Mouse (Mus musculus): ENCODE results near the gene Gm49395. TPM values are rescaled to one million over a fixed set of nuclear protein-coding genes. Genes with fewer than 3 reads are reported as not detected.

Gm49395 gene
- polyA plus RNA-seq, 1 experiment from 2014 or later = 7.1 TPM

- 48% methylated on average over 7 of the region's 7 CpGs for WGBS
- Histone ChIP-seq H3K4me2 (no peak overlapping the region), H3K4me3 (replicated peaks) (no peak overlapping the region), H3K36me3 (no peaks in the 10 kb centered on the region), H3K9me3 (no peaks in the 10 kb centered on the region), H3K27ac (no peak overlapping the region), H3K9ac (no peak overlapping the region), H3K27me3 (replicated peaks) (no peaks in the 10 kb centered on the region), H3K4me1 (no peaks in the 10 kb centered on the region; the same call in 1 of the 2 replicates)
- no peak for ATAC-seq (ENCODE audit: insufficient read depth, low FRiP score, low read depth)
Observed at GRCm38 (mm10) chr13:115003444-115004053, 98.2 kb downstream of the Gm49395 start.

GRCm38 (mm10) chr13:115002837-115003236 lies 98.9 kb downstream of the Gm49395 start:
- ATAC-seq (ENCODE audit: insufficient read depth, low FRiP score, low read depth) = no peak
- H3K9ac ChIP-seq = no peak overlapping the region
- 67% methylated on average over 3 of the region's 3 CpGs for WGBS

GRCm38 (mm10) chr13:115002155-115002554 lies 99.6 kb downstream of the Gm49395 start:
- WGBS = 82% methylated on average over 5 of the region's 5 CpGs
- Histone ChIP-seq H3K36me3 (no peaks in the 10 kb centered on the region), H3K4me2 (no peak overlapping the region), H3K9me3 (no peaks in the 10 kb centered on the region), H3K27ac (no peak overlapping the region), H3K4me1 (no peaks in the 10 kb centered on the region; the same call in 1 of the 2 replicates), H3K4me3 (replicated peaks) (no peak overlapping the region), H3K9ac (no peak overlapping the region), H3K27me3 (replicated peaks) (no peaks in the 10 kb centered on the region)
- no peak for ATAC-seq (ENCODE audit: insufficient read depth, low FRiP score, low read depth)

More at GRCm38 (mm10) chr13:115002837-115003236, 98.9 kb downstream of the Gm49395 start:
- no peak overlapping the region for H3K27ac ChIP-seq
- H3K4me3 ChIP-seq (replicated peaks) = no peak overlapping the region
- H3K27me3 ChIP-seq (replicated peaks) = no peaks in the 10 kb centered on the region
- no peaks in the 10 kb centered on the region for H3K9me3 ChIP-seq
- H3K4me1 ChIP-seq = no peaks in the 10 kb centered on the region; the same call in 1 of the 2 replicates
- no peak overlapping the region for H3K4me2 ChIP-seq
- no peaks in the 10 kb centered on the region for H3K36me3 ChIP-seq

DNA sequence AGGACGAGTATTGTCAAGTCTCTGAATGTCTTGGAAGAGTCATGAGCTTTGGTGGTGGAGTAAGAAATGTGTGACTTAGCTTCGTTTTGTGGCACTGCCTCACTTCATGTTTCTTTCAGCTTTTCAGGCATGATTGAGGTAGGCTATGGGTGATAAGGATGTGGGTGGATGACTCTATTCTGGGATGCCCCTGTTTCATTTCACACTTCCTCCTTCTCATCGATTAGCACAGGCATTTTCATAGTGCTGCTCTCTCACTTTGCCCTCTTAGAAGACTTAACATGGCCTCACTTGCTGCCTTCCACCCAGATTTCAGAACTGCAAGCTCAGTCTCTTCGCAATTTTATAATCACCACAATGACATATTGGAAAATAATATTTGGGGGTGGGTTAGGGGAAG lies 102.1 kb downstream of the Gm49395 start:
- Histone ChIP-seq H3K4me2 (no peak overlapping the region), H3K9me3 (no peaks in the 10 kb centered on the region), H3K4me1 (no peaks in the 10 kb centered on the region), H3K36me3 (no peaks in the 10 kb centered on the region), H3K4me3 (replicated peaks) (no peak overlapping the region), H3K27ac (no peak overlapping the region), H3K9ac (no peak overlapping the region), H3K27me3 (replicated peaks) (no peaks in the 10 kb centered on the region)
- WGBS = 86% methylated on average over 4 of the region's 4 CpGs
- no peak for ATAC-seq (ENCODE audit: insufficient read depth, low FRiP score, low read depth)

- Histone ChIP-seq H3K9me3 (no peaks in the 10 kb centered on the region), H3K4me2 (no peak overlapping the region), H3K27me3 (replicated peaks) (no peaks in the 10 kb centered on the region), H3K9ac (no peak overlapping the region), H3K36me3 (no peaks in the 10 kb centered on the region), H3K4me3 (replicated peaks) (no peak overlapping the region), H3K4me1 (no peaks in the 10 kb centered on the region), H3K27ac (no peak overlapping the region)
- WGBS = 92% methylated on average over 10 of the region's 10 CpGs
- ATAC-seq (ENCODE audit: insufficient read depth, low FRiP score, low read depth) = no peak
Observed at GRCm38 (mm10) chr13:114998100-114998499, 103.6 kb downstream of the Gm49395 start.

DNA sequence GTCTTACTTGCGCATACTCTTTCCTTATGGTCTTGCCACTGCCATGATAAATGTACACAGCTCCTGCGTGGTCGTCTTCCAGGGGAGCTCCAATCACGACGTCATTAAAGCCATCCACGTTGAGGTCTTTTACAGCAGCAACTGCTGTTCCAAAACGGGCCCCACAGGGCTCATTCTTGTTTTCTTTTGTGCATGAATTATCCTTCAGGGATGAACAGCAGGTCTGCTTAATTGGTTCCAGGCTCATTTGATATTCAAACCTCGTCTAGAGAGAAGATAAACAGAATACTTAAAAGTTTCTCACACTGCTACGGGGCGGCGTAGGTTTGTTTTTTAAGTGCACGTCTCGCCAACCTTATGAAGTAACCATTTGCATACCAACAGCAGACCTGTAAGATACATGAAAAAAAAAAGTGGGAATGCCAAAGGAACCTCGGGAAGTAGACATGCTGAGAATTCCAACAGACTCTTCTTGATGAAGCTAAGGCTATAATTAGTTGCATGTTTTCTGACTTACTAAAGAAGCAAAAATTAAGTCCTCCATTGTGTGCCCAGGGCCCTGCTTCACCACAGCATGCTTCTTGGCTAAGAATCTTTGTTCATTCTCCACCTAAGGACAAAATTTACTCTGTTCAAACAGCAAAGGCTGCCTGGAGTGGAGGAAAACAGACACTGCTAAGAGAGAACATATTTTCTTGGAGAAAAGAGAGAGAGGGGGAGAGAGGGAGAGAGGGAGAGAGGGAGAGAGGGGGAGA lies 109.3 kb downstream of the Gm49395 start:
- no peak overlapping the region for H3K9ac ChIP-seq
- no peak overlapping the region for H3K4me3 ChIP-seq (replicated peaks)
- ATAC-seq (ENCODE audit: insufficient read depth, low FRiP score, low read depth) = no peak

DNA sequence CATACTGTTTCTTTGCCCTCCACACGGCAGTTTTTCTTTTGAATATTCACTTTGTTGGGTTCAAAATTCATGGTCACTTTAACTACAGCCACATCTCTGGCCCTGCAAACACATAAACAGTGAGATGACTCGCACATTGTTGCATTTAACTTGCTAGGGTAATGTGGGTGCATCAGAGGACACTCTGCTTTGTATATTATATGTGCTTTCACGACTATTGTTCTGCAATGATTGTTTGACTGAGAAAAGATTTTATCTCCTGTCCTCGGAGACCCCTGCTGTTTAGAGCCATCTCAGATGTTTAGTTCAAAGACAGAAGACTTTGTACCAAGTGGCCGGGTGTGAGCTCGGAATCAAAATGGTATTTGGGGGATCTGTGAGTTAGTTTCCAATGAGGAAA lies 114.1 kb downstream of the Gm49395 start:
- H3K36me3 ChIP-seq = no peaks in the 10 kb centered on the region
- H3K27me3 ChIP-seq (replicated peaks) = no peaks in the 10 kb centered on the region
- H3K9me3 ChIP-seq = no peaks in the 10 kb centered on the region
- H3K4me1 ChIP-seq = no peaks in the 10 kb centered on the region
- H3K9ac ChIP-seq = no peak overlapping the region
- no peak overlapping the region for H3K4me2 ChIP-seq
- H3K27ac ChIP-seq = no peak overlapping the region
- WGBS = 57% methylated on average over 6 of the region's 6 CpGs
- no peak overlapping the region for H3K4me3 ChIP-seq (replicated peaks)
- no peak for ATAC-seq (ENCODE audit: insufficient read depth, low FRiP score, low read depth)

More for the DNA sequence above, 109.3 kb downstream of the Gm49395 start:
- Histone ChIP-seq H3K4me1 (no peaks in the 10 kb centered on the region), H3K4me2 (no peak overlapping the region), H3K27ac (no peak overlapping the region), H3K36me3 (no peaks in the 10 kb centered on the region), H3K9me3 (no peaks in the 10 kb centered on the region), H3K27me3 (replicated peaks) (no peaks in the 10 kb centered on the region)
- WGBS = 61% methylated on average over 14 of the region's 14 CpGs

DNA sequence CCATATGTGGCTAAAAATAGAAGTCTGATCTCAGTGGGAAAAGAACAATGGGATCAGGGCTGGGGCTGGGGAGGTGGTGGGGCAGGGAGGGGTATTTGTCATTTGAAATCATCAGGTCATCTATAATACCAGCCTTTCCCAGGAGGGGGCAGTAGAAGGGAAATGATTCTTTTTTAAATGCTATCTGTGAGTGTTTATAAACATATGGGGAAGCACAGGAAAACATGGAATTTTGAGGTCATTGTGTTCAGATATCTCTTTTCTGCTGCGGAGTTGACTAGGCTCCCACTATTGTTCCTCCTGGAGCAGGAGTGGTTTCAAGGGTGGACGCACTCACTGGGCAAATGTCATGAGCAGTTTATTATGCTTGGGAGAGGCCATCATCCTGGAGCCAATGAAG lies 114.6 kb downstream of the Gm49395 start:
- H3K27ac ChIP-seq = no peak overlapping the region
- H3K36me3 ChIP-seq = no peaks in the 10 kb centered on the region
- no peaks in the 10 kb centered on the region for H3K4me1 ChIP-seq
- no peak overlapping the region for H3K4me3 ChIP-seq (replicated peaks)
- no peaks in the 10 kb centered on the region for H3K9me3 ChIP-seq
- no peak overlapping the region for H3K4me2 ChIP-seq
- H3K9ac ChIP-seq = no peak overlapping the region
- no peak for ATAC-seq (ENCODE audit: insufficient read depth, low FRiP score, low read depth)
- WGBS = 63% methylated on average over 2 of the region's 2 CpGs
- H3K27me3 ChIP-seq (replicated peaks) = no peaks in the 10 kb centered on the region

Other genes with a start within 250 kb of the Gm49395 start
- gene Itga2, start 169.8 kb downstream of the Gm49395 start, polyA plus RNA-seq (2015; fragmentation: Nextera tagmentation; extraction: Ambion mirVana) = 8.6 and 9.2 TPM in 2 replicates
- gene Pelo, start 11.7 kb downstream of the Gm49395 start, polyA plus RNA-seq (2015; fragmentation: Nextera tagmentation; extraction: Ambion mirVana) = 5.1 and 5.5 TPM in 2 replicates
- gene Itga1, start within 50 bp of the Gm49395 start, polyA plus RNA-seq (2015; fragmentation: Nextera tagmentation; extraction: Ambion mirVana) = 23.8 and 25.6 TPM in 2 replicates

All from stomach, embryonic 15.5 days (tissue).